Mouse (Mus musculus): ENCODE measurements around the gene Slc39a7.

- no peak for TF ChIP-seq POLR2A (IDR thresholded peaks at IDR 0.05; ENCODE audit: extremely low read depth, insufficient read depth, low read length)
- no peak for TF ChIP-seq CTCF (IDR thresholded peaks at IDR 0.05; ENCODE audit: extremely low read depth, insufficient read depth, low read length)
Observed at GRCm38 (mm10) chr17:34039562-34040450, 8.3 kb upstream of the Slc39a7 start.

All from cortical plate, adult 2 months (tissue).